Mouse (Mus musculus) spleen, postnatal 4 days (tissue): ENCODE results near the gene Bcl2a1c.
A peak's percentile ranks its signal among the peaks of the same experiment; 100 is the strongest.
"Not testable (repeated sequence)": the region's sequence is repeated elsewhere in the genome, so short reads cannot be mapped to it uniquely, and the experiment has no call there.

Source experiments
- DNase-seq, 2 experiments: peaks; one replicate each; pipeline ENCODE4 v3.0.0; 2022; ENCODE audit warnings: low spot score in 2 of 2

Bcl2a1c gene

GRCm38 (mm10) chr9:114329855-114330254 is at the start of gene Bcl2a1c:
Gene Bcl2a1c (plus strand): TSS chr9:114330135.
- DNase-seq = not testable (repeated sequence)

GRCm38 (mm10) chr9:114305957-114306356 is 24.0 kb upstream of the Bcl2a1c start:
- DNase-seq = not testable (repeated sequence)

GRCm38 (mm10) chr9:114311752-114312151 is 18.2 kb upstream of the Bcl2a1c start:
- DNase-seq = not testable (repeated sequence)

- DNase-seq = peak in 1 of 2 experiments; percentile 14
These were observed 11.9 kb upstream of the Bcl2a1c start for GRCm38 (mm10) chr9:114318021-114318420.

GRCm38 (mm10) chr9:114326011-114326748 is 3.8 kb upstream of the Bcl2a1c start:
- DNase-seq = no peak

GRCm38 (mm10) chr9:114328332-114328731 is 1.6 kb upstream of the Bcl2a1c start:
- DNase-seq = not testable (repeated sequence)

- peak; percentile 61 to 75 for DNase-seq
These were observed 38.0 kb downstream of the Bcl2a1c start for GRCm38 (mm10) chr9:114367783-114368470.

- DNase-seq = no peak
These were observed 38.5 kb downstream of the Bcl2a1c start for GRCm38 (mm10) chr9:114368471-114368858.

- not testable (repeated sequence) for DNase-seq
These were observed 39.5 kb downstream of the Bcl2a1c start for GRCm38 (mm10) chr9:114369389-114369788.

GRCm38 (mm10) chr9:114371717-114372116 is 41.8 kb downstream of the Bcl2a1c start:
- DNase-seq = peak in 1 of 2 experiments; percentile 19

- no peak for DNase-seq
These were observed 45.5 kb downstream of the Bcl2a1c start for GRCm38 (mm10) chr9:114375276-114375962.

- peak in 1 of 2 experiments; percentile 26 for DNase-seq
These were observed 47.2 kb downstream of the Bcl2a1c start for GRCm38 (mm10) chr9:114377168-114377567.

GRCm38 (mm10) chr9:114379871-114380270 is 49.9 kb downstream of the Bcl2a1c start:
- DNase-seq = no peak
